Mouse (Mus musculus) CH12.LX (cell line): ENCODE results near the gene Gna15. TPM values are rescaled to one million over a fixed set of nuclear protein-coding genes. Genes with fewer than 3 reads are reported as not detected.

ENCODE experiments used
- DNase-seq: peaks from one replicate; pipeline ENCODE4 v3.0.0-alpha.2; 2013; ENCODE audit errors: extremely low read depth
- H3K27ac ChIP-seq: 2 replicates; pipeline ENCODE4 v1.5.1; 2012; ENCODE audit warnings: low read depth, mild to moderate bottlenecking, control low read depth, moderate library complexity; ENCODE audit not compliant: insufficient read depth
- H3K27me3 ChIP-seq: replicated peaks from 2 replicates; pipeline ENCODE3; 2012; ENCODE audit warnings: inconsistent platforms
- H3K36me3 ChIP-seq, 2 experiments: replicated peaks in 1 of 2; 2 replicates each; pipeline versions ENCODE3 to v1.6.1; 2012; ENCODE audit warnings: inconsistent platforms in 1 of 2, low read length in 1 of 2, mild to moderate bottlenecking in 1 of 2, mixed read lengths in 1 of 2, moderate library complexity in 1 of 2; ENCODE audit not compliant: control insufficient read depth in 1 of 2, insufficient read depth in 1 of 2
- H3K4me1 ChIP-seq, 2 experiments: 2 replicates each; pipeline ENCODE4 v1.6.1; 2012; ENCODE audit warnings: inconsistent platforms in 1 of 2, moderate library complexity in 1 of 2; ENCODE audit not compliant: insufficient read depth in 2 of 2, control insufficient read depth in 1 of 2
- H3K4me2 ChIP-seq: 2 replicates; pipeline ENCODE4 v1.6.1; 2012; ENCODE audit warnings: low read depth, mild to moderate bottlenecking, control low read depth; ENCODE audit not compliant: poor library complexity, insufficient read depth, severe bottlenecking
- H3K4me3 ChIP-seq, 3 experiments: fragments of 150-350 bp in 1 of 3; sonication (generic) in 1 of 3; replicated peaks in 1 of 3; 2 replicates each; pipeline versions ENCODE3 to v1.5.1; 2011 to 2012; ENCODE audit warnings: low read depth in 2 of 3, low read length in 2 of 3, mild to moderate bottlenecking in 2 of 3, moderate library complexity in 2 of 3, control low read depth in 1 of 3, improper control_type of control experiment in 1 of 3, inconsistent platforms in 1 of 3, mixed read lengths in 1 of 3; ENCODE audit not compliant: poor library complexity in 1 of 3
- H3K79me2 ChIP-seq: replicated peaks from 2 replicates; pipeline ENCODE4 v1.6.1; 2012; ENCODE audit warnings: mild to moderate bottlenecking, moderate library complexity; ENCODE audit not compliant: control insufficient read depth, poor library complexity, insufficient read depth, severe bottlenecking; ENCODE audit errors: extremely low read depth
- H3K9ac ChIP-seq: 2 replicates; pipeline ENCODE4 v1.6.1; 2012; ENCODE audit warnings: low read depth, mild to moderate bottlenecking, control low read depth, moderate library complexity; ENCODE audit not compliant: insufficient read depth
- H3K9me3 ChIP-seq: replicated peaks from 2 replicates; pipeline ENCODE3; 2012; ENCODE audit warnings: low read length, inconsistent platforms, mixed read lengths
- BHLHE40 ChIP-seq: IDR thresholded peaks from 2 replicates; pipeline ENCODE4 v1.6.1; 2011; ENCODE audit warnings: mild to moderate bottlenecking, low read depth, low read length, improper control_type of control experiment
- E2F4 ChIP-seq: IDR thresholded peaks from 2 replicates; pipeline ENCODE4 v1.6.1; 2011; ENCODE audit warnings: low read depth, low read length, improper control_type of control experiment; ENCODE audit not compliant: insufficient replicate concordance
- ETS1 ChIP-seq: conservative IDR thresholded peaks from 2 replicates; pipeline ENCODE4 v1.6.1; 2012; ENCODE audit warnings: low read depth, mild to moderate bottlenecking, inconsistent platforms, low read length, improper control_type of control experiment, moderate library complexity
- HCFC1 ChIP-seq: IDR thresholded peaks from 2 replicates; pipeline ENCODE4 v1.6.1; 2012; ENCODE audit warnings: low read depth, mild to moderate bottlenecking, inconsistent platforms, low read length, improper control_type of control experiment
- IRF4 ChIP-seq: IDR thresholded peaks from 2 replicates; pipeline ENCODE4 v1.6.1; 2014; ENCODE audit warnings: low read depth, mild to moderate bottlenecking, inconsistent platforms, low read length, improper control_type of control experiment
- JUN ChIP-seq: IDR thresholded peaks from 2 replicates; pipeline ENCODE4 v1.6.1; 2011; ENCODE audit warnings: low read depth, mild to moderate bottlenecking, low read length, improper control_type of control experiment, moderate library complexity; ENCODE audit not compliant: insufficient read depth
- JUND ChIP-seq: conservative IDR thresholded peaks from 2 replicates; pipeline ENCODE4 v1.6.1; 2011; ENCODE audit warnings: low read depth, low read length, improper control_type of control experiment
- MAFK ChIP-seq: IDR thresholded peaks from 2 replicates; pipeline ENCODE4 v1.6.1; 2011; ENCODE audit warnings: low read length, improper control_type of control experiment; ENCODE audit not compliant: insufficient replicate concordance
- MXI1 ChIP-seq: IDR thresholded peaks from 2 replicates; pipeline ENCODE4 v1.6.1; 2011; ENCODE audit warnings: mild to moderate bottlenecking, low read depth, low read length, improper control_type of control experiment
- MYC ChIP-seq: IDR thresholded peaks from 2 replicates; pipeline ENCODE4 v1.6.1; 2011; ENCODE audit warnings: low read depth, mild to moderate bottlenecking, improper control_type of control experiment, low read length
- TCF12 ChIP-seq: IDR thresholded peaks from 2 replicates; pipeline ENCODE4 v1.6.1; 2014; ENCODE audit warnings: low read depth, mild to moderate bottlenecking, inconsistent platforms, low read length, improper control_type of control experiment
- UBTF ChIP-seq: IDR thresholded peaks from 2 replicates; pipeline ENCODE4 v1.6.1; 2012; ENCODE audit warnings: low read depth, mild to moderate bottlenecking, inconsistent platforms, low read length, improper control_type of control experiment, moderate library complexity
- ZKSCAN1 ChIP-seq: IDR thresholded peaks from 2 replicates; pipeline ENCODE4 v1.6.1; 2012; ENCODE audit warnings: low read depth, inconsistent platforms, low read length, improper control_type of control experiment, borderline replicate concordance
- ZNF384 ChIP-seq: IDR thresholded peaks from 2 replicates; pipeline ENCODE4 v1.6.1; 2012; ENCODE audit warnings: low read depth, low read length, improper control_type of control experiment, inconsistent platforms
- dilution Hi-C: fragments of 300-500 bp; cut with MboI; formaldehyde crosslinking; loops from 2 replicates; pipeline ENCODE4 v1.14.3; 2020; ENCODE audit warnings: low sequenced_read_pairs; ENCODE audit not compliant: extremely low pct_unique_long_range_greater_than_20kb, extremely low pct_ligation_motif_present
- in situ Hi-C: fragments of 300-500 bp; cut with MboI; formaldehyde crosslinking; loops from 3 replicates; pipeline ENCODE4 v1.14.3; 2019; ENCODE audit warnings: low sequenced_read_pairs, low pct_ligation_motif_present, low pct_unique_long_range_greater_than_20kb, mixed read lengths
- polyA plus RNA-seq: library from polyadenylated mRNA; unstranded; fragments of >175 nt; gene quantifications from 2 replicates; pipeline ENCODE4 v1.2.1, GENCODE M21; 2012; ENCODE audit warnings: low read depth; ENCODE audit not compliant: insufficient read length
- total RNA-seq, 2 experiments: library from RNA; depleted of rRNA; stranded (reverse); fragments of 300-350 nt in 1 of 2; fragments of >200 nt in 1 of 2; gene quantifications; 2 replicates each; pipeline ENCODE4 v1.2.3; 2012 to 2014

The Gna15 gene
- total and polyA plus RNA-seq, 3 experiments, result 5.2 to 10.0 (median 5.2) TPM

DNA sequence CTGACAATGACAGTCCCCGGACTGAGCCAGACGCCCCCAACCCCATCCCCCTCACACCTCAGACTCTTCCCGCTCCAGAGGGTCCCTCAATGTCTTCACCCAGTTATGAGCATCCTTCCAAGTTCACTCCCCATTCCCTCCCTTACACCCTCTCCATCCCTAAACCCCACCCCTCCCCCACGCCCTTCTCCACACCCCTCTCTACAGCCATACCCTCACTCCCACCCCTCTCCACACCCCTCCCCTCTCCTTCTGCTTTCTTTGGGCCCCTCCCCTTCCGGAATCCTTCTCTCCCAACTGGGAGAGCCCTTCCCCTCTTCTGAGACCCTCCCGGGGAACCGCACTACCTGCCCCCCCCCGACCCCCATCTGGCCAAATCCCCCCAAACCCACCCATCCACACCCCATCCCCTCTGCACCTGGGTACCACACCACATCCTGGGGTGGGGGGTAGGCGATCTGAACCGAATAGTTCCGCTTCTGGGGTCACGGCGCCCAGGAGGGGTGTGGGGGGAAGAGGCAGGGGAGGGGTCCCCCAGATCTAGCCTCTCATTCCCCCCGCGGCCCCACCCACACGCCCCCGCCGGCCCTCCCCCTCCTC, 51.5 kb downstream of the Gna15 start:
- H3K27me3 ChIP-seq, result peaks cover 90% of the 10 kb centered on the region
- TF ChIP-seq MXI1, result no peak
- TF ChIP-seq, all 38 proteins: peak for 0
- dilution Hi-C loops (no loop called here), in situ Hi-C loops (no loop called here)
- no peak overlapping the region for H3K4me3 ChIP-seq
- peaks cover 4 to 6% of the 10 kb centered on the region in 2 experiments; a peak in 3 of 4 replicates for H3K4me1 ChIP-seq
- H3K36me3 ChIP-seq, result no peaks in the 10 kb centered on the region
- no peak overlapping the region for H3K9ac ChIP-seq
- DNase-seq, result no peak
- no peaks in the 10 kb centered on the region for H3K79me2 ChIP-seq
- no peaks in the 10 kb centered on the region for H3K9me3 ChIP-seq
- H3K4me2 ChIP-seq, result no peak overlapping the region
- H3K27ac ChIP-seq, result no peak overlapping the region

DNA sequence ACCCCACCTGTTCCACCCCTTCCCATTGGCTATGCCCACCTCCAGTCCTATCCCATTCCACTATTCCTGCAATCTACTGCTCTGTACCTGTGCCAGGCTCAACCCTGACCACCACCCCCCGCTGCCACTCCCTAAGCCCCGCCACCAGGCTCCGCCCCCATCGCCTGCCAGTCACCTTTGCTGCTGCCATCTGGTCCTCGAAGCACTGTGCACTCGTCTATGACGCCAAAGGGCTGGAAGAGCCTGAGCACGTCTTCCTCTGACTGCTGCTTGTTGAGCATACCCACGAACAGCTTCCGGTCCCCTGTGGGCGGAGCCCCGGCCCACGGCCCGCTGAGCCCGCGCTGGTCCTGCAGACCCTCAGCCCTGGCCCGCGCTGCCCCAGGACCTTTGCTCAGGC, 53.6 kb downstream of the Gna15 start:
- H3K9ac ChIP-seq, result no peak overlapping the region
- in situ Hi-C loops (no loop called here), dilution Hi-C loops (no loop called here)
- H3K79me2 ChIP-seq, result no peaks in the 10 kb centered on the region
- H3K27me3 ChIP-seq, result peaks cover 92% of the 10 kb centered on the region
- peaks cover 1% of the 10 kb centered on the region for H3K9me3 ChIP-seq
- H3K4me3 ChIP-seq, result peak overlapping the region in 1 of 3 experiments; percentile 1
- no peaks in the 10 kb centered on the region for H3K36me3 ChIP-seq
- H3K4me2 ChIP-seq, result peak overlapping the region; percentile 6
- no peak for DNase-seq
- H3K4me1 ChIP-seq, result peaks cover 4 to 6% of the 10 kb centered on the region in 2 experiments; a peak in 3 of 4 replicates
- TF ChIP-seq HCFC1 (no peak), IRF4 (no peak), E2F4 (no peak), TCF12 (no peak), JUND (no peak), JUN (no peak), MAFK (no peak), BHLHE40 (no peak), UBTF (no peak), ZKSCAN1 (no peak), MYC (no peak)
- no peak overlapping the region for H3K27ac ChIP-seq

GRCm38 (mm10) chr10:81469253-81469652, 54.8 kb downstream of the Gna15 start:
- no peaks in the 10 kb centered on the region for H3K36me3 ChIP-seq
- TF ChIP-seq JUN, result no peak
- TF ChIP-seq ETS1, result no peak
- no peak for TF ChIP-seq IRF4
- no peak for TF ChIP-seq ZNF384
- TF ChIP-seq BHLHE40, result no peak
- peaks cover 1% of the 10 kb centered on the region for H3K9me3 ChIP-seq
- peaks cover 91% of the 10 kb centered on the region for H3K27me3 ChIP-seq
- dilution Hi-C loops, result no loop called here
- H3K79me2 ChIP-seq, result no peaks in the 10 kb centered on the region
- no peak for DNase-seq
- H3K9ac ChIP-seq, result no peak overlapping the region
- H3K4me1 ChIP-seq, result peaks cover 4 to 15% of the 10 kb centered on the region in 2 experiments; a peak in 3 of 4 replicates
- H3K27ac ChIP-seq, result no peak overlapping the region
- no peak overlapping the region for H3K4me2 ChIP-seq
- in situ Hi-C loops, result no loop called here
- H3K4me3 ChIP-seq, result no peak overlapping the region
